Mouse (Mus musculus) hindbrain, embryonic 16.5 days (tissue): ENCODE measurements at regions not wholly inside any gene's neighbourhood (a gene's known extent, or its start where the extent isn't known, plus 50 kb on each side); places are given as distances from the start of the nearest gene placed in this dataset.

Experiments
- ATAC-seq: fragments of 200-750 bp; cut with Nextera tagmentation; 2 replicates; pipeline ENCODE4 v1.8.0; 2017; ENCODE audit warnings: moderate TSS enrichment, moderate library complexity
- H3K27ac ChIP-seq: fragments of 300-500 bp; sonication (generic); 2 replicates; pipeline ENCODE4 v1.5.1; 2014; ENCODE audit warnings: low read depth, mild to moderate bottlenecking, control low read depth, low read length, moderate library complexity
- H3K27me3 ChIP-seq: fragments of 300-500 bp; sonication (generic); replicated peaks from 2 replicates; pipeline ENCODE4 v1.6.1; 2014; ENCODE audit warnings: low read length; ENCODE audit not compliant: control insufficient read depth, insufficient read depth
- H3K36me3 ChIP-seq: fragments of 300-500 bp; sonication (generic); 2 replicates; pipeline ENCODE4 v1.6.1; 2014; ENCODE audit warnings: mild to moderate bottlenecking, low read length, moderate library complexity, mixed read lengths; ENCODE audit not compliant: control insufficient read depth, insufficient read depth
- H3K4me1 ChIP-seq: fragments of 300-500 bp; sonication (generic); 2 replicates; pipeline ENCODE4 v1.6.1; 2014; ENCODE audit warnings: low read depth, low read length; ENCODE audit not compliant: control insufficient read depth, insufficient read depth
- H3K4me2 ChIP-seq: fragments of 300-500 bp; sonication (generic); 2 replicates; pipeline ENCODE4 v1.6.1; 2014; ENCODE audit warnings: mild to moderate bottlenecking, low read length, control low read depth, moderate library complexity
- H3K4me3 ChIP-seq: fragments of 300-500 bp; sonication (generic); 2 replicates; pipeline ENCODE4 v1.5.1; 2014; ENCODE audit warnings: mild to moderate bottlenecking, low read length, control low read depth, moderate library complexity
- H3K9ac ChIP-seq: fragments of 300-500 bp; sonication (generic); 2 replicates; pipeline ENCODE4 v1.6.1; 2014; ENCODE audit warnings: low read depth, mild to moderate bottlenecking, control low read depth, low read length, moderate library complexity
- H3K9me3 ChIP-seq: fragments of 300-500 bp; sonication (generic); 2 replicates; pipeline ENCODE4 v1.6.1; 2014; ENCODE audit warnings: mild to moderate bottlenecking, low read length, moderate library complexity; ENCODE audit not compliant: control insufficient read depth
- WGBS: fragments of 180-500 bp; shearing (Covaris S2); extraction: QIAGEN DNeasy Blood & Tissue Kit; methylation state at CpG from one replicate; pipeline ENCODE4 v1.1.7; 2014; 5-methylcytosine and 5-hydroxymethylcytosine counted together

- H3K36me3 ChIP-seq = no peaks in the 10 kb centered on the region
- H3K4me1 ChIP-seq = peaks cover 6% of the 10 kb centered on the region
- no peak overlapping the region for H3K27ac ChIP-seq
- 85% methylated on average over 3 of the region's 3 CpGs for WGBS
- no peak overlapping the region for H3K4me3 ChIP-seq
- ATAC-seq = no peak
- H3K9ac ChIP-seq = no peak overlapping the region
- no peaks in the 10 kb centered on the region for H3K27me3 ChIP-seq
- no peaks in the 10 kb centered on the region for H3K9me3 ChIP-seq
- H3K4me2 ChIP-seq = no peak overlapping the region
These were observed 51.9 kb upstream of the Daam1 start for GRCm38 (mm10) chr12:71778948-71779347.

- Histone ChIP-seq H3K9me3 (no peaks in the 10 kb centered on the region), H3K9ac (no peak overlapping the region), H3K4me3 (no peak overlapping the region), H3K4me2 (no peak overlapping the region), H3K27ac (no peak overlapping the region), H3K4me1 (peaks cover 6% of the 10 kb centered on the region), H3K27me3 (no peaks in the 10 kb centered on the region), H3K36me3 (no peaks in the 10 kb centered on the region)
- WGBS = 46% methylated on average over 6 of the region's 6 CpGs
- ATAC-seq = no peak
These were observed 51.5 kb upstream of the Daam1 start for GRCm38 (mm10) chr12:71779418-71779817.
